In genomic region chr5:92087469-92087868, GRCm38 (mm10) we compare ENCODE assay signal across 24 mouse cellular contexts. TPM values are rescaled to one million over a fixed set of nuclear protein-coding genes. Genes with fewer than 3 reads are reported as not detected.
DNase-seq lines count a peak whose midpoint lies in the region; ATAC-seq and TF ChIP-seq lines count a peak whose summit lies in the region.
"Had no signal": no experiment of that assay in that cellular context is flagged by ENCODE, and none has a peak within 500 bp of the region (broad histone marks: within the 10 kb centered on the region; RNA-seq: fewer than 3 reads in every experiment).

No protein-coding gene starts in this region.

- H3K27ac ChIP-seq in heart, embryonic 12.5 days (ENCODE audit: poor library complexity, severe bottlenecking): no peak overlapping the region
- no peak overlapping the region for H3K27ac ChIP-seq in liver, adult 2 months (replicated peaks; ENCODE audit: insufficient read depth, low read depth, low read length)
- no peak overlapping the region for H3K27ac ChIP-seq in liver, embryonic 11.5 days (ENCODE audit: low read depth, low read length)
- H3K27ac ChIP-seq in MEL (ENCODE audit: control insufficient read depth, low read depth, low read length): no peak overlapping the region; the same call in 1 of the 2 replicates
- no peak overlapping the region for H3K27ac ChIP-seq in intestine, postnatal 0 days (ENCODE audit: low read depth, low read length)

- H3K79me2 ChIP-seq in liver, adult 2 months (ENCODE audit: control insufficient read depth, insufficient read depth, low read length): peaks cover 8% of the 10 kb centered on the region; the same call in 1 of the 2 replicates
- H3K79me2 ChIP-seq in MEL (ENCODE audit: control insufficient read depth, insufficient read depth, low read length, poor library complexity): peaks cover 9% of the 10 kb centered on the region

- no peak overlapping the region for H3K4me3 ChIP-seq in heart, embryonic 12.5 days
- no peak overlapping the region for H3K4me3 ChIP-seq in liver, adult 2 months (ENCODE audit: insufficient read depth, low read depth, low read length)
- H3K4me3 ChIP-seq in liver, embryonic 11.5 days (ENCODE audit: low read depth, low read length): no peak overlapping the region
- H3K4me3 ChIP-seq in MEL (ENCODE audit: control insufficient read depth in 1 of 2, insufficient read depth in 1 of 2, low read depth in 2 of 2, low read length in 2 of 2): no peak overlapping the region
- H3K4me3 ChIP-seq in intestine, postnatal 0 days (ENCODE audit: low read depth, low read length): no peak overlapping the region

- no peak for TF ChIP-seq CTCF in liver, adult 2 months (IDR thresholded peaks at IDR 0.05; ENCODE audit: low read depth, low read length)
- TF ChIP-seq CTCF in MEL (IDR thresholded peaks at IDR 0.05 in 2 of 3, conservative IDR thresholded peaks at IDR 0.05 in 1 of 3; ENCODE audit: control insufficient read depth in 1 of 3, insufficient read depth in 1 of 3, low read depth in 2 of 3, low read length in 3 of 3, poor library complexity in 1 of 3, severe bottlenecking in 1 of 3): no peak
- TF ChIP-seq CTCF in intestine, postnatal 0 days (IDR thresholded peaks at IDR 0.05; ENCODE audit: low read depth): no peak

- H3K9me3 ChIP-seq in heart, embryonic 12.5 days (replicated peaks): no peaks in the 10 kb centered on the region
- H3K9me3 ChIP-seq in liver, embryonic 11.5 days (ENCODE audit: control insufficient read depth, low read length): no peaks in the 10 kb centered on the region; the same call in 1 of the 2 replicates
- no peaks in the 10 kb centered on the region for H3K9me3 ChIP-seq in MEL (replicated peaks; ENCODE audit: insufficient read depth, low read length)
- no peaks in the 10 kb centered on the region for H3K9me3 ChIP-seq in intestine, postnatal 0 days (ENCODE audit: control insufficient read depth)
- H3K9me3 ChIP-seq: G1E had no signal

- no peaks in the 10 kb centered on the region for H3K27me3 ChIP-seq in heart, embryonic 12.5 days (replicated peaks)
- no peaks in the 10 kb centered on the region for H3K27me3 ChIP-seq in liver, adult 2 months (ENCODE audit: control insufficient read depth, insufficient read depth, low read length)
- H3K27me3 ChIP-seq in liver, embryonic 11.5 days (replicated peaks; ENCODE audit: control insufficient read depth, insufficient read depth, low read length): no peaks in the 10 kb centered on the region
- no peaks in the 10 kb centered on the region for H3K27me3 ChIP-seq in MEL (ENCODE audit: control insufficient read depth in 1 of 2, insufficient read depth in 2 of 2, low read length in 2 of 2)
- H3K27me3 ChIP-seq in intestine, postnatal 0 days (replicated peaks; ENCODE audit: control insufficient read depth, insufficient read depth, low read length): no peaks in the 10 kb centered on the region
- H3K27me3 ChIP-seq: CH12.LX, Patski had no signal

- no peak for TF ChIP-seq RAD21 in MEL (IDR thresholded peaks at IDR 0.05; ENCODE audit: low read depth, low read length)

- peak; percentile 75 to 80 for TF ChIP-seq EP300 in MEL (IDR thresholded peaks at IDR 0.05; ENCODE audit: low read depth in 1 of 2, low read length in 2 of 2)

- DNase-seq in heart, adult 11 months: peak; percentile 39
- DNase-seq in liver, adult 2 months (ENCODE audit: extremely low read depth, low read depth, low spot score): peak; percentile 73
- no peak for DNase-seq in liver, embryonic 11.5 days (ENCODE audit: low spot score)
- peak; percentile 64 for DNase-seq in MEL (ENCODE audit: low read depth, low spot score)
- DNase-seq in MEL-GATA-1-ER (ENCODE audit: extremely low read depth, low read depth): peak; percentile 39
- DNase-seq in right cerebral cortex, postnatal 25 days: no peak
- DNase-seq: adrenal gland, adult 2 months; adrenal gland, adult 8-10 months; adrenal gland, postnatal 10 days; adrenal gland, postnatal 14 days; adrenal gland, postnatal 25 days; adrenal gland, postnatal 36 days; B cell, adult 2 months; cerebellum, adult 11 months; cerebellum, adult 11-12 months; cerebellum, adult 18-20 months; cerebellum, adult 2 months had no signal

- no peak overlapping the region for H3K4me2 ChIP-seq in heart, embryonic 12.5 days
- no peak overlapping the region for H3K4me2 ChIP-seq in liver, embryonic 11.5 days
- H3K4me2 ChIP-seq in intestine, postnatal 0 days (replicated peaks; ENCODE audit: low read depth): no peak overlapping the region

- WGBS in heart, embryonic 12.5 days: 87% methylated on average over 4 of the region's 4 CpGs
- WGBS in liver, adult 2 months: 79% methylated on average over 4 of the region's 4 CpGs
- WGBS in liver, embryonic 11.5 days: 81% methylated on average over 4 of the region's 4 CpGs
- 88% methylated on average over 4 of the region's 4 CpGs for WGBS in intestine, postnatal 0 days

- H3K4me1 ChIP-seq in heart, embryonic 12.5 days (replicated peaks): no peaks in the 10 kb centered on the region
- peaks cover 8% of the 10 kb centered on the region for H3K4me1 ChIP-seq in liver, adult 2 months (ENCODE audit: control insufficient read depth, insufficient read depth, low read length)
- no peaks in the 10 kb centered on the region for H3K4me1 ChIP-seq in liver, embryonic 11.5 days (replicated peaks; ENCODE audit: control insufficient read depth, insufficient read depth, low read length)
- no peaks in the 10 kb centered on the region for H3K4me1 ChIP-seq in MEL (ENCODE audit: control insufficient read depth in 1 of 2, insufficient read depth in 2 of 2, low read length in 2 of 2)
- H3K4me1 ChIP-seq in intestine, postnatal 0 days (replicated peaks; ENCODE audit: control insufficient read depth, insufficient read depth, low read length): no peaks in the 10 kb centered on the region

- H3K9ac ChIP-seq in heart, embryonic 12.5 days: no peak overlapping the region
- no peak overlapping the region for H3K9ac ChIP-seq in liver, adult 2 months (ENCODE audit: low read depth, low read length)
- H3K9ac ChIP-seq in liver, embryonic 11.5 days (ENCODE audit: low read depth, low read length): no peak overlapping the region
- no peak overlapping the region for H3K9ac ChIP-seq in MEL (ENCODE audit: control insufficient read depth, low read depth, low read length, poor library complexity, severe bottlenecking)
- H3K9ac ChIP-seq in intestine, postnatal 0 days (ENCODE audit: low read depth, low read length): no peak overlapping the region

- H3K36me3 ChIP-seq in heart, embryonic 12.5 days: no peaks in the 10 kb centered on the region
- no peaks in the 10 kb centered on the region for H3K36me3 ChIP-seq in liver, adult 2 months (ENCODE audit: control insufficient read depth, insufficient read depth, low read length)
- no peaks in the 10 kb centered on the region for H3K36me3 ChIP-seq in liver, embryonic 11.5 days (ENCODE audit: control insufficient read depth, insufficient read depth, low read length)
- H3K36me3 ChIP-seq in MEL (ENCODE audit: control insufficient read depth in 1 of 2, insufficient read depth in 2 of 2, low read length in 2 of 2): peaks cover 0 to 4% of the 10 kb centered on the region in 2 experiments; a peak in 2 of 4 replicates
- no peaks in the 10 kb centered on the region for H3K36me3 ChIP-seq in intestine, postnatal 0 days (ENCODE audit: control insufficient read depth, insufficient read depth)

- no peak for TF ChIP-seq POLR2A in liver, adult 2 months (IDR thresholded peaks at IDR 0.05; ENCODE audit: extremely low read depth, insufficient read depth, low read length)
- no peak for TF ChIP-seq POLR2A in MEL (IDR thresholded peaks at IDR 0.05; ENCODE audit: control insufficient read depth in 1 of 2, insufficient read depth in 1 of 2, low read depth in 1 of 2, low read length in 2 of 2, poor library complexity in 1 of 2)

- no peak for ATAC-seq in heart, embryonic 12.5 days (ENCODE audit: insufficient number of reproducible peaks, low FRiP score)
- no peak for ATAC-seq in liver, embryonic 11.5 days (replicated peaks; ENCODE audit: low FRiP score)
- ATAC-seq in intestine, postnatal 0 days: no peak
- ATAC-seq: activated CD4-positive, CD25-positive, alpha-beta regulatory T cell, adult 4 months; CD4-positive, CD25-positive, alpha-beta regulatory T cell, adult 4 months; Patski had no signal

TF ChIP-seq in MEL, 35 proteins besides CTCF, POLR2A, EP300 and RAD21 (continues in another document):
- TF ChIP-seq TAL1 (IDR thresholded peaks at IDR 0.05; ENCODE audit: low read length) (peak; percentile 71; the same call in 1 of the 2 replicates), TCF12 (IDR thresholded peaks at IDR 0.05; ENCODE audit: low read depth, low read length) (peak; percentile 79), UBTF (IDR thresholded peaks at IDR 0.05; ENCODE audit: borderline replicate concordance, insufficient read depth, low read depth, low read length) (no peak)

RNA-seq across cellular contexts. Expression of gene G3bp2, which starts 4.0 kb away (rescaled TPM):
- 186 and 193 TPM in 2 replicates for polyA plus RNA-seq in heart, embryonic 12.5 days (2016; fragmentation: Nextera tagmentation; extraction: Ambion mirVana)
- total RNA-seq in liver, adult 2 months (2014; rRNA removed): 29.5 and 37.3 TPM in 2 replicates
- 11.3 and 12.1 TPM in 2 replicates for polyA plus RNA-seq in liver, adult 2 months (2012; rRNA removed)
- polyA plus RNA-seq in liver, embryonic 11.5 days (2014; fragmentation: Nextera tagmentation; extraction: Ambion mirVana): 127 and 143 TPM in 2 replicates
- total RNA-seq in MEL (2012; rRNA removed): 42.8 and 49.0 TPM in 2 replicates
- 100 to 1,000 TPM in 1 of 2 experiments, 10 to 100 TPM in 1; 65.5 to 177 TPM for polyA plus RNA-seq in MEL (2012; ENCODE audit: insufficient read depth in 1 of 2, insufficient read length in 2 of 2, low read depth in 1 of 2, low replicate concordance in 2 of 2, missing spikeins in 1 of 2)
- 121 and 132 TPM in 2 replicates for polyA plus RNA-seq in intestine, postnatal 0 days (2015; fragmentation: Nextera tagmentation; extraction: Ambion mirVana)

RNA-seq across cellular contexts. Expression of gene Cdkl2, which starts 43.8 kb away (rescaled TPM):
- polyA plus RNA-seq in heart, embryonic 12.5 days (2016; fragmentation: Nextera tagmentation; extraction: Ambion mirVana): 1.0 TPM in 2 replicates
- 2.9 and 3.7 TPM in 2 replicates for total RNA-seq in liver, adult 2 months (2014; rRNA removed)
- 0.66 and 0.69 TPM in 2 replicates for polyA plus RNA-seq in liver, adult 2 months (2012; rRNA removed)
- 0.45 TPM in 2 replicates for polyA plus RNA-seq in liver, embryonic 11.5 days (2014; fragmentation: Nextera tagmentation; extraction: Ambion mirVana)
- 0.08 and 0.26 TPM in 2 replicates for total RNA-seq in MEL (2012; rRNA removed)
- polyA plus RNA-seq in MEL (2012; ENCODE audit: insufficient read depth in 1 of 2, insufficient read length in 2 of 2, low read depth in 1 of 2, low replicate concordance in 2 of 2, missing spikeins in 1 of 2): under 1 TPM in 1 of 2 experiments, not detected in 1; 0.53 TPM
- 3.2 and 3.3 TPM in 2 replicates for polyA plus RNA-seq in intestine, postnatal 0 days (2015; fragmentation: Nextera tagmentation; extraction: Ambion mirVana)

RNA-seq across cellular contexts. Expression of gene Uso1, which starts 50.3 kb away (rescaled TPM):
- 39.9 and 41.9 TPM in 2 replicates for polyA plus RNA-seq in heart, embryonic 12.5 days (2016; fragmentation: Nextera tagmentation; extraction: Ambion mirVana)
- total RNA-seq in liver, adult 2 months (2014; rRNA removed): 44.7 and 46.6 TPM in 2 replicates
- polyA plus RNA-seq in liver, adult 2 months (2012; rRNA removed): 20.4 and 22.2 TPM in 2 replicates
- polyA plus RNA-seq in liver, embryonic 11.5 days (2014; fragmentation: Nextera tagmentation; extraction: Ambion mirVana): 24.1 and 26.9 TPM in 2 replicates
- total RNA-seq in MEL (2012; rRNA removed): 22.1 and 26.0 TPM in 2 replicates
- 10 to 100 TPM; 62.0 to 69.1 TPM for polyA plus RNA-seq in MEL (2012; ENCODE audit: insufficient read depth in 1 of 2, insufficient read length in 2 of 2, low read depth in 1 of 2, low replicate concordance in 2 of 2, missing spikeins in 1 of 2)
- polyA plus RNA-seq in intestine, postnatal 0 days (2015; fragmentation: Nextera tagmentation; extraction: Ambion mirVana): 61.5 and 68.8 TPM in 2 replicates

Comparison
In these comparisons a context has a peak if more than half of its experiments do, and no peak if none do; other contexts are left out.
1. DNase-seq: peak in heart, adult 11 months (single experiment), liver, adult 2 months (single experiment), MEL (single experiment) and MEL-GATA-1-ER (single experiment); none in liver, embryonic 11.5 days (single experiment) and right cerebral cortex, postnatal 25 days (single experiment).